Mouse (Mus musculus): Measurements from ENCODE around the gene Tnks2. TPM values are rescaled to one million over a fixed set of nuclear protein-coding genes. Genes with fewer than 3 reads are reported as not detected.
"Not testable (repeated sequence)": the region's sequence is repeated elsewhere in the genome, so short reads cannot be mapped to it uniquely, and the experiment has no call there.

Gene Tnks2
- total and polyA plus RNA-seq, 2 experiments: 8.6 to 50.9 TPM

DNA sequence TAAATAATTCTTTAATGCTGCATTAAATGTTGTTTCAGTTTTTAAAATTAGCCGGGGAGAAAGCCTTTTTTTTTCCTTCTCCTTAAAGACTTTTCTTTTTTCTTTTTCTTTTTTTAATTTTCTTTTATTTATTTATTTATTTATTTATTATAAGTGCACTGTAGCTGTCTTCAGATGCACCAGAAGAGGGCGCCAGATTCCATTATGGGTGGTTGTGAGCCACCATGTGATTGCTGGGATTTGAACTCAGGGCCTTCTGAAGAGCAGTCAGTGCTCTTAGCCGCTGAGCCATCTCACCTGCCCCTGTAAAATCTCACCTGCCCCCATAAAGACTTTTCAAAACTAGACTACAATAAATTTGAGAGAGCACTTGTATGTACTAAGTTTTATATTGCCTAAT is 34.6 kb downstream of the Tnks2 start:
- not testable (repeated sequence) for H3K27ac ChIP-seq (replicated peaks; ENCODE audit: insufficient read depth, low read depth, low read length); H3K4me3 ChIP-seq (ENCODE audit: insufficient read depth, low read depth, low read length); H3K27me3 ChIP-seq (ENCODE audit: control insufficient read depth, insufficient read depth, low read length); H3K4me1 ChIP-seq (ENCODE audit: control insufficient read depth, insufficient read depth, low read length); H3K9ac ChIP-seq (ENCODE audit: low read depth, low read length); H3K79me2 ChIP-seq (ENCODE audit: control insufficient read depth, insufficient read depth, low read length); DNase-seq (ENCODE audit: extremely low read depth, low read depth, low spot score)
- TF ChIP-seq CTCF (IDR thresholded peaks at IDR 0.05; ENCODE audit: low read depth, low read length): 0 out of 2 replicates have a peak, but pooled peaks have one; percentile 10
- 86% methylated on average over 3 of the region's 3 CpGs for WGBS
- H3K36me3 ChIP-seq (ENCODE audit: control insufficient read depth, insufficient read depth, low read length): peaks cover 61% of the 10 kb centered on the region

DNA sequence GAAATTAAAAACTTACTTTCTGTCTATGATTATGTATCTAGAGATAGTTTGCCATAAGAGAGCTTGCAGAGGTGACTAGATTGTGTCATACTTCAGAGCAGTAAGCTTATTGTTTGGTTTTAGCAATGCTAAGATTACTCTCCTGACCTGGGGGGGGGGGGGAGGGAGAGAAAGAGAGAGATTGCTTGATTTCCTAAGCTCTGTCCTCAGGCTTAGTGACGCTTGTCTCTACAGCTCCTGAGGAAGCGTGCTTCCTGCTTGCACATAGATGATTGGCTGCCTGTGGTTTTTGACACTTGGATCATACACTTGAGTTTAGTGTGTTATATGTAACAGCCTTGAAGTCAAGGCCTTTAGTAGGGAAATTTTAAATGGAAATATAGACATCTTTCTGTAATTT is 40.6 kb downstream of the Tnks2 start:
- no peak for DNase-seq (ENCODE audit: extremely low read depth, low read depth, low spot score)
- H3K4me3 ChIP-seq (ENCODE audit: insufficient read depth, low read depth, low read length): no peak overlapping the region

DNA sequence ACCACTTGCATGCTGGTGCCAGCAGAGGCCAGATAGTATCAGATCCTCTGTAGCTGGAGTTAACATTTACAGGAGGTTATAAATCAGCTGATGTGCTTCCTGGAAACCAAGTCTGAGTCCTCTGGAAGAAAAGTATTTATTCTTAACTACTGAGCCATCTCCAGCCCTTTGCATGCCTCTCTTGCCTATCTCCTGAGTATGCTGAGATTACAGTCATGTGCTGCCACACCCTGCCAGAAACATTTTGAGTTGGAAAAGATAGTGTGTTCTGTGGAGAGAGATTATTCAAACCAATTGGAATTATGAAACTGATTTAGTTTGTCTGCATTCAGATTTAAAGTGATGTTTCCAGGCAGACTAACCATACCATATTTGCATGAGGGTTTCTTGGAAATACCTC is 43.3 kb downstream of the Tnks2 start:
- H3K79me2 ChIP-seq (ENCODE audit: control insufficient read depth, insufficient read depth, low read length): no peaks in the 10 kb centered on the region; the same call in 1 of the 2 replicates
- H3K4me1 ChIP-seq (ENCODE audit: control insufficient read depth, insufficient read depth, low read length): no peaks in the 10 kb centered on the region
- no peak overlapping the region for H3K9ac ChIP-seq (ENCODE audit: low read depth, low read length)
- DNase-seq (ENCODE audit: extremely low read depth, low read depth, low spot score): no peak
- TF ChIP-seq CTCF (IDR thresholded peaks at IDR 0.05; ENCODE audit: low read depth, low read length) (no peak), POLR2A (IDR thresholded peaks at IDR 0.05; ENCODE audit: extremely low read depth, insufficient read depth, low read length) (no peak)
- no peaks in the 10 kb centered on the region for H3K27me3 ChIP-seq (ENCODE audit: control insufficient read depth, insufficient read depth, low read length)
- H3K27ac ChIP-seq (replicated peaks; ENCODE audit: insufficient read depth, low read depth, low read length): no peak overlapping the region
- no peak overlapping the region for H3K4me3 ChIP-seq (ENCODE audit: insufficient read depth, low read depth, low read length)
- H3K36me3 ChIP-seq (ENCODE audit: control insufficient read depth, insufficient read depth, low read length): peaks cover 76% of the 10 kb centered on the region

More for the DNA sequence above, 40.6 kb downstream of the Tnks2 start:
- Histone ChIP-seq H3K9ac (ENCODE audit: low read depth, low read length) (no peak overlapping the region), H3K27me3 (ENCODE audit: control insufficient read depth, insufficient read depth, low read length) (no peaks in the 10 kb centered on the region), H3K36me3 (ENCODE audit: control insufficient read depth, insufficient read depth, low read length) (peaks cover 63% of the 10 kb centered on the region), H3K27ac (replicated peaks; ENCODE audit: insufficient read depth, low read depth, low read length) (no peak overlapping the region), H3K79me2 (ENCODE audit: control insufficient read depth, insufficient read depth, low read length) (no peaks in the 10 kb centered on the region; the same call in 1 of the 2 replicates), H3K4me1 (ENCODE audit: control insufficient read depth, insufficient read depth, low read length) (no peaks in the 10 kb centered on the region)
- TF ChIP-seq POLR2A (IDR thresholded peaks at IDR 0.05; ENCODE audit: extremely low read depth, insufficient read depth, low read length) (no peak), CTCF (IDR thresholded peaks at IDR 0.05; ENCODE audit: low read depth, low read length) (no peak)
- WGBS: 74% methylated on average over 2 of the region's 2 CpGs

DNA sequence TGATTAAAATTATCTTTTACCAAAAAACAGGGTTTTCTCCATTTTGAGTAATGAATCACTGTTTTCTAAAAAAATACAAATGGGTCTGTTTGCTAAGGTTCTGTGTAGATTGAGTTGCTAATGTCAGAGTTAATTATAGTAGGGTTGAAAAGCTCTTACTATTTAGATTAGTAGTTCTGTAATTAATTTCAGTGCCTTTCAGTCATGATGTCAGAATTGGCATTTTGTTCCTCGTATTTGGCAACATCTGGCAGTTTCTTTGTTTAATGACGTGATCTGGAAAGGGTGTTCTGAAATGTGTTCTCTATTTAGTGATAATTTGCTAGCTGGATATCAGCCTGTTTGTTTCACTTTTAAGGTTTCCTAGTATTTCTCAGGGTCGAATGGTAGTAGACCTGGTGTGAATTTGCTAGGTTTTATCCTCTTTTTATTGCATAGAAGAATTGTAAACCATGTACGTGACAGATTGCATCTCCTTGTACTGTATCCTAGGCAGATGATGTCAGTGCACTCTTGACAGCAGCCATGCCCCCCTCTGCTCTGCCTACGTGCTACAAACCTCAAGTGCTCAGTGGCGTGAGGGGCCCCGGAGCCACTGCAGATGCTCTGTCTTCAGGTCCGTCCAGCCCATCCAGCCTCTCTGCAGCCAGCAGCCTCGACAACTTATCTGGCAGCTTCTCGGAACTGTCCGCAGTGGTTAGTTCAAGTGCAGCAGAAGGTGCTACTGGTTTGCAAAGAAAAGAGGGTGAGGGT is 44.9 kb downstream of the Tnks2 start:
- H3K27me3 ChIP-seq (ENCODE audit: control insufficient read depth, insufficient read depth, low read length): no peaks in the 10 kb centered on the region
- H3K79me2 ChIP-seq (ENCODE audit: control insufficient read depth, insufficient read depth, low read length): no peaks in the 10 kb centered on the region; the same call in 1 of the 2 replicates
- peaks cover 78% of the 10 kb centered on the region for H3K36me3 ChIP-seq (ENCODE audit: control insufficient read depth, insufficient read depth, low read length)
- DNase-seq (ENCODE audit: extremely low read depth, low read depth, low spot score): peak; percentile 59
- WGBS: 71% methylated on average over 11 of the region's 11 CpGs
- no peak for TF ChIP-seq CTCF (IDR thresholded peaks at IDR 0.05; ENCODE audit: low read depth, low read length)
- no peak for TF ChIP-seq POLR2A (IDR thresholded peaks at IDR 0.05; ENCODE audit: extremely low read depth, insufficient read depth, low read length)
- no peak overlapping the region for H3K27ac ChIP-seq (replicated peaks; ENCODE audit: insufficient read depth, low read depth, low read length)
- H3K4me3 ChIP-seq (ENCODE audit: insufficient read depth, low read depth, low read length): no peak overlapping the region
- H3K9ac ChIP-seq (ENCODE audit: low read depth, low read length): no peak overlapping the region
- no peaks in the 10 kb centered on the region for H3K4me1 ChIP-seq (ENCODE audit: control insufficient read depth, insufficient read depth, low read length)

DNA sequence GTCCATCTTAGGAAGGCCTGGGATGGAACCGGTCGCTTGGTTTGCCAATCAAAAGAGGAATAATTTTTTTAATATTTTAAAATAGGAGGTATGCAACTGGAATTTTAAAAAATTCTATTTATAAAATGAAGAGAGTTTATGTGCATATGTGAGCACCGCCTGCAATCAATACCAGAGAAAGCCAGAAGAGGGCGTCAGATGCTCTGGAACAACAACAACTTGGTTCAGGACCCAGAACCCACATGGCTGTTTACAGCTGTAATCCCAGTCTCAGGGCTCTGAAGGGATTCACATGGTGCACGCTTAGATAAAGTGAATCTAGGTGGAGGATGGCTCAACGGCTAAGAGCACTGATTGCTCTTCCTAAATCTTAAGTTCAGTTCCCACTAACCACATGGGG is 49.1 kb downstream of the Tnks2 start:
- Histone ChIP-seq H3K4me3 (ENCODE audit: insufficient read depth, low read depth, low read length) (no peak overlapping the region), H3K36me3 (ENCODE audit: control insufficient read depth, insufficient read depth, low read length) (peaks cover 78% of the 10 kb centered on the region), H3K27ac (replicated peaks; ENCODE audit: insufficient read depth, low read depth, low read length) (no peak overlapping the region), H3K4me1 (ENCODE audit: control insufficient read depth, insufficient read depth, low read length) (no peaks in the 10 kb centered on the region), H3K9ac (ENCODE audit: low read depth, low read length) (no peak overlapping the region), H3K27me3 (ENCODE audit: control insufficient read depth, insufficient read depth, low read length) (no peaks in the 10 kb centered on the region), H3K79me2 (ENCODE audit: control insufficient read depth, insufficient read depth, low read length) (no peaks in the 10 kb centered on the region; the same call in 1 of the 2 replicates)
- DNase-seq (ENCODE audit: extremely low read depth, low read depth, low spot score): no peak
- TF ChIP-seq CTCF (IDR thresholded peaks at IDR 0.05; ENCODE audit: low read depth, low read length) (peak; percentile 5; the same call in 1 of the 2 replicates), POLR2A (IDR thresholded peaks at IDR 0.05; ENCODE audit: extremely low read depth, insufficient read depth, low read length) (no peak)
- WGBS: 83% methylated on average over 6 of the region's 6 CpGs

- no peaks in the 10 kb centered on the region for H3K4me1 ChIP-seq (ENCODE audit: control insufficient read depth, insufficient read depth, low read length)
- H3K27ac ChIP-seq (replicated peaks; ENCODE audit: insufficient read depth, low read depth, low read length): no peak overlapping the region
- no peak overlapping the region for H3K9ac ChIP-seq (ENCODE audit: low read depth, low read length)
- H3K36me3 ChIP-seq (ENCODE audit: control insufficient read depth, insufficient read depth, low read length): peaks cover 79% of the 10 kb centered on the region
- H3K79me2 ChIP-seq (ENCODE audit: control insufficient read depth, insufficient read depth, low read length): no peaks in the 10 kb centered on the region; the same call in 1 of the 2 replicates
- 93% methylated on average over 2 of the region's 2 CpGs for WGBS
- TF ChIP-seq POLR2A (IDR thresholded peaks at IDR 0.05; ENCODE audit: extremely low read depth, insufficient read depth, low read length) (no peak), CTCF (IDR thresholded peaks at IDR 0.05; ENCODE audit: low read depth, low read length) (no peak)
- no peak overlapping the region for H3K4me3 ChIP-seq (ENCODE audit: insufficient read depth, low read depth, low read length)
- no peaks in the 10 kb centered on the region for H3K27me3 ChIP-seq (ENCODE audit: control insufficient read depth, insufficient read depth, low read length)
- DNase-seq (ENCODE audit: extremely low read depth, low read depth, low spot score): no peak
Measured at GRCm38 (mm10) chr19:36886316-36886715, 52.3 kb downstream of the Tnks2 start.
